In the genomic region with DNA sequence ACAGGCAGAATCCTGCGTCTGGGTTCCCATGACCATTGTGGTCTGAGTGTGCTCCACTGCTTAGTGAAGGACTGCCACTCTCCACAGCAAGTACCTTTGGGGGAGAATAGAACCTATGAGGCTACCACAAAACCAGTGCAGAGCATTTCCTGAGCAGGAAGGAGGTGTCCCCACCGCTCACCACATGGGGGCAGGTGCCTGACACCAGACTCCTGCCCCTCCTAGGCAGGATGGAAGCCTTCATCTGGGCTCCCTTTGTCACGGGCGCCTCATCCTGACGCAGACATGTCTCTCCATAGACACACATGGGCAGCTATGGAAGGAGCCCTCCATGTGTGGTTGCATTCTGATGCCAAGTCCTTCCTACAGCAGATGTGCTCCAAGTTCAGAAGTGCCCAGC, we compare ENCODE assay signal across 15 mouse cellular contexts.
A peak's percentile ranks its signal among the peaks of the same experiment; 100 is the strongest.
DNase-seq lines count a peak whose midpoint lies in the region; ATAC-seq and TF ChIP-seq lines count a peak whose summit lies in the region.
"Had no signal": no experiment of that assay in that cellular context is flagged by ENCODE, and none has a peak within 500 bp of the region (broad histone marks: within the 10 kb centered on the region; RNA-seq: fewer than 3 reads in every experiment).

No protein-coding gene starts in this region.

- TF ChIP-seq CTCF in intestine, postnatal 0 days (IDR thresholded peaks at IDR 0.05; ENCODE audit: low read depth), result peak; percentile 32

- H3K4me1 ChIP-seq in intestine, postnatal 0 days (replicated peaks; ENCODE audit: control insufficient read depth, insufficient read depth, low read length), result no peaks in the 10 kb centered on the region
- H3K4me1 ChIP-seq in intestine, embryonic 15.5 days (replicated peaks), result no peaks in the 10 kb centered on the region
- no peaks in the 10 kb centered on the region for H3K4me1 ChIP-seq in midbrain, embryonic 15.5 days
- peaks cover 8% of the 10 kb centered on the region for H3K4me1 ChIP-seq in forebrain, embryonic 16.5 days (replicated peaks; ENCODE audit: control insufficient read depth, insufficient read depth, low read length)

- H3K27ac ChIP-seq in intestine, postnatal 0 days (ENCODE audit: low read depth, low read length), result no peak overlapping the region
- no peak overlapping the region for H3K27ac ChIP-seq in intestine, embryonic 15.5 days
- H3K27ac ChIP-seq in midbrain, embryonic 15.5 days, result no peak overlapping the region
- no peak overlapping the region for H3K27ac ChIP-seq in forebrain, embryonic 16.5 days (ENCODE audit: low read length)
- H3K27ac ChIP-seq: liver, embryonic 15.5 days; midbrain, embryonic 12.5 days; neural tube, embryonic 13.5 days had no signal

- no peak overlapping the region for H3K4me2 ChIP-seq in intestine, postnatal 0 days (replicated peaks; ENCODE audit: low read depth)
- no peak overlapping the region for H3K4me2 ChIP-seq in intestine, embryonic 15.5 days (replicated peaks)
- no peak overlapping the region for H3K4me2 ChIP-seq in midbrain, embryonic 15.5 days
- H3K4me2 ChIP-seq in forebrain, embryonic 16.5 days (ENCODE audit: low read length), result no peak overlapping the region
- H3K4me2 ChIP-seq: liver, embryonic 15.5 days; midbrain, embryonic 12.5 days; neural tube, embryonic 13.5 days had no signal

- peaks cover 19% of the 10 kb centered on the region for H3K36me3 ChIP-seq in intestine, postnatal 0 days (ENCODE audit: control insufficient read depth, insufficient read depth)
- no peaks in the 10 kb centered on the region for H3K36me3 ChIP-seq in intestine, embryonic 15.5 days
- H3K36me3 ChIP-seq in midbrain, embryonic 15.5 days (replicated peaks), result no peaks in the 10 kb centered on the region
- H3K36me3 ChIP-seq in forebrain, embryonic 16.5 days (ENCODE audit: control insufficient read depth, insufficient read depth), result no peaks in the 10 kb centered on the region
- H3K36me3 ChIP-seq: liver, embryonic 15.5 days; neural tube, embryonic 13.5 days had no signal

- no peak for ATAC-seq in intestine, postnatal 0 days
- no peak; the same call in 1 of the 2 replicates for ATAC-seq in intestine, embryonic 15.5 days
- ATAC-seq in megakaryocyte, adult 5-6 weeks (ENCODE audit: poor library complexity, severe bottlenecking), result 0 out of 2 replicates have a peak, but pooled peaks have one; percentile 10
- no peak for ATAC-seq in midbrain, embryonic 15.5 days (replicated peaks)
- ATAC-seq in forebrain, embryonic 16.5 days, result no peak
- ATAC-seq: forebrain, embryonic 14.5 days; hindbrain, embryonic 16.5 days had no signal

- WGBS in intestine, postnatal 0 days, result 94% methylated on average over 5 of the region's 5 CpGs
- 86% methylated on average over 5 of the region's 5 CpGs for WGBS in intestine, embryonic 15.5 days
- WGBS in midbrain, embryonic 15.5 days, result 92% methylated on average over 5 of the region's 5 CpGs
- WGBS in forebrain, embryonic 16.5 days, result 95% methylated on average over 5 of the region's 5 CpGs

- H3K9ac ChIP-seq in intestine, postnatal 0 days (ENCODE audit: low read depth, low read length), result no peak overlapping the region
- H3K9ac ChIP-seq in intestine, embryonic 15.5 days, result no peak overlapping the region
- no peak overlapping the region for H3K9ac ChIP-seq in midbrain, embryonic 15.5 days
- H3K9ac ChIP-seq in forebrain, embryonic 16.5 days (replicated peaks; ENCODE audit: low read depth, low read length), result no peak overlapping the region
- H3K9ac ChIP-seq: liver, embryonic 15.5 days; midbrain, embryonic 12.5 days; neural tube, embryonic 13.5 days had no signal

- no peaks in the 10 kb centered on the region for H3K27me3 ChIP-seq in intestine, postnatal 0 days (replicated peaks; ENCODE audit: control insufficient read depth, insufficient read depth, low read length)
- H3K27me3 ChIP-seq in intestine, embryonic 15.5 days (replicated peaks), result no peaks in the 10 kb centered on the region
- no peaks in the 10 kb centered on the region for H3K27me3 ChIP-seq in midbrain, embryonic 15.5 days (replicated peaks)
- H3K27me3 ChIP-seq in forebrain, embryonic 16.5 days (replicated peaks; ENCODE audit: control insufficient read depth, insufficient read depth, low read length), result no peaks in the 10 kb centered on the region
- H3K27me3 ChIP-seq: liver, embryonic 15.5 days; midbrain, embryonic 12.5 days; neural tube, embryonic 13.5 days had no signal

- H3K9me3 ChIP-seq in intestine, postnatal 0 days (ENCODE audit: control insufficient read depth), result no peaks in the 10 kb centered on the region
- no peaks in the 10 kb centered on the region for H3K9me3 ChIP-seq in intestine, embryonic 15.5 days
- H3K9me3 ChIP-seq in midbrain, embryonic 15.5 days, result no peaks in the 10 kb centered on the region
- no peaks in the 10 kb centered on the region for H3K9me3 ChIP-seq in forebrain, embryonic 16.5 days (ENCODE audit: control insufficient read depth, low read length)
- H3K9me3 ChIP-seq: liver, embryonic 15.5 days; midbrain, embryonic 12.5 days; neural tube, embryonic 13.5 days had no signal

- H3K4me3 ChIP-seq in intestine, postnatal 0 days (ENCODE audit: low read depth, low read length), result no peak overlapping the region
- H3K4me3 ChIP-seq in intestine, embryonic 15.5 days (replicated peaks), result no peak overlapping the region
- H3K4me3 ChIP-seq in midbrain, embryonic 15.5 days, result no peak overlapping the region
- H3K4me3 ChIP-seq in forebrain, embryonic 16.5 days (replicated peaks; ENCODE audit: low read length), result no peak overlapping the region
- H3K4me3 ChIP-seq: liver, embryonic 15.5 days; midbrain, embryonic 12.5 days; neural tube, embryonic 13.5 days had no signal

- DNase-seq in CD8-positive naive resting alpha-beta T cell, adult 2 months (ENCODE audit: low read depth in 2 of 2, low spot score in 2 of 2), result peak; percentile 59 to 72
- DNase-seq in thymus, postnatal 14 days, result peak; percentile 66
- DNase-seq in kidney, postnatal 25 days, result no peak
- DNase-seq: gastrocnemius, postnatal 25 days; kidney, postnatal 10 days had no signal

Comparison
In these comparisons a context has a peak if more than half of its experiments do, and no peak if none do; other contexts are left out.
1. DNase-seq: peak in CD8-positive naive resting alpha-beta T cell, adult 2 months (2 of 2) and thymus, postnatal 14 days (single experiment); none in kidney, postnatal 25 days (0 of 2).